Mouse (Mus musculus) v-Abl transformed pro-B cells (cell line): ENCODE results near the gene D130043K22Rik.

Source experiments
- in situ Hi-C, 2 experiments: fragments of 400-800 bp; cut with MboI; formaldehyde crosslinking; loops; one replicate each; pipeline ENCODE4 v1.15.1; 2025; ENCODE audit not compliant: unreplicated experiment in 2 of 2

Gene D130043K22Rik

DNA sequence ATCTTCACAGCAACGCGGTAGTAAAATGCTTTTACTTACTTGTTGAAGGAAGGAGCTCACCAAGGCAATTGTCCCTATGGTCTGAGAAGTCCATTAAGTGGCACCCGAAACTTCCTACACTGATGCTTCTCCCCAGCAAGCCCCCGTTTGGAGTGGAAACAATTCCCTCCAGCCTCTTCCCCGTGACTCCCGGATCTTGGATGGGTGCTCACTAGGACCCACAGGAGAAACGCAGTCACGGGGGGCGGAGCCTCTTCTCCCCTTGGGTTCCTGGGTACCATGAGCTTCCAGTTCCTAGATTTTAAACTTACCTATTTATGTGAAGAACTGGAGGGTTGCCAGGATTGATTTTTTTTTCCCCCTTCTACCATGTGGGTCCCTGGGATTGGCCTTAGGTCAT, 94.5 kb downstream of the D130043K22Rik start:
- in situ Hi-C loops, result loop anchor here in 1 of 2 experiments (25.0 kb wide), 2 partner anchors 627 to 952 kb away; partner anchors contain the start of gene Scgn

DNA sequence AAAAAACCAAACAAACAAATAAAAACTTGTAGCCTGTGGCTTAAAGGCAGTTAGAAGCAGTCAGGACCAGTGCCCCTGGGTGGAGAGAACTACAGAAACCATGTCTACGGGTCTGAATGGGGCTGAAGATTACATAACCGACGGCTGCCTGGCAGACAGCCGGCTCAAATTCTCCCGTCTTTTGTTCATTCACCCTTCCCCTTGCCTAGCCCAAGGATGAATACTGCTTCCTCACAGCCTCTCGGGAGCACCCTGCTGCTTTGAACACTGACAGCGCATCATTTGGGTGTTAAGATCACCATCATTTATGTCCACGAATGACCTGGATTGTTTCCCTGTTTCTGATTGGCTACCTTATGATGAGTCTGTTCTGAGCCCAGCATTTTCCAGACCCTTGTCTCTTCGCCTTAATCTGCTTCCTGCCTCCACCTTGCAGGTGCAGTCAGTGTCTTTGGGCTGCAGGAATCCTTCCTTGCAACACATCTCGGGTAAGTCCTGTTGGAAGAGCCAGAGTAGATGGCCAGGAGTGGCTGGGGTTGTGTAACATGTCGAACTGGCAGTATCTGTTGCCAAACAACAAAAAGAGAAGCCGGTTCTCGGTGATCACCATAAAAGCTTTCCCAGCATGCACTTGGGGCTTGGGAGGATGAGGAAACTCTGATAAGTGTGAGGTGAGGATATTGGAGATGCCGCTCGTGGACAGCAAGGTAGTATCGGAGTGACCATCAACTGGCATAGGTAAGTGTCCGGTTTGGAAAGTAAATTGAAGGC, 97.8 kb downstream of the D130043K22Rik start, which contains the start of gene Gpld1:
Gene Gpld1, plus strand, starts transcription at position 641 of the 771 bp plus-strand sequence.
- in situ Hi-C loops, result loop anchor here in 1 of 2 experiments (25.0 kb wide), 2 partner anchors 630 to 955 kb away; partner anchors contain the start of gene Scgn

DNA sequence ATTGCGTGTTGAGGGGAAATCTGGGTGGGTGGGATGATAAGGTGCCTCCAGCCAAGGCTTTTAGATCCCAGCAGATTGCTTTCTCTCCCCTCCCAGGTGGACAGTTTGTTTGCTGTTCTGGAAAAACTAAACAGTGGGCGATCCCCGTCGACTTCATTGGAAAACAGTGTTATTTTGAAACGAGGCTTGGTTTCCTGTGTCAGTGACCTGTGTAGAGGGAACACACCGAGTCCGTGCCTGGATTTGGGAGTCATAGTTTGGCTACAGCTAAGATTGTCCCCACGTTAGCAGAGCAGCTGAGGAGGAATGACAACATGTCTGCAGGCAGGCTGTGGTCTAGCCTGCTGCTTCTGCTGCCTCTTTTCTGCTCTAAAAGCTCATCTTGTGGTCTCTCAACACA, 98.4 kb downstream of the D130043K22Rik start:
- in situ Hi-C loops, result loop anchor here in 1 of 2 experiments (25.0 kb wide), 2 partner anchors 631 to 956 kb away; partner anchors contain the start of gene Scgn

DNA sequence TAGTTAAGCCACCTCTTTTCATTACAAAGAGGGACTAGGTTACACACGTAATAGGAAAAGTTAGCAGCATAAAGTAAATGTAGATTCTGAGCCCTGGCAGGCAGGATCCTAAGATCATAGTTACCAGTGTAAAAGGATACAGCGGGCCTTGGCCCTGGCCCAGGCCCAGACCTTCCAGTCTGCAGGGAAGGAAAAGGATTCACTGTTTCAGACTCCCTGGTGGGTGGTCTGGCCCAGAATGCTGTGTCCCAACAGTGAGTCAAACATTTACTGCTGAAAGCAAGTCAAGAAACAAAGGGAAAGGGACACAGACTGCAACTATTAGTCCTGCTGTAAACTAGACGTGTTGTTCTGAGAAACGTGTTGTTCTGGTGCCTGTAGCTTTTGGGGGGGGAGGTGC, 100.6 kb downstream of the D130043K22Rik start:
- in situ Hi-C loops, result loop anchor here in 1 of 2 experiments (25.0 kb wide), 2 partner anchors 633 to 958 kb away; partner anchors contain the start of gene Scgn

DNA sequence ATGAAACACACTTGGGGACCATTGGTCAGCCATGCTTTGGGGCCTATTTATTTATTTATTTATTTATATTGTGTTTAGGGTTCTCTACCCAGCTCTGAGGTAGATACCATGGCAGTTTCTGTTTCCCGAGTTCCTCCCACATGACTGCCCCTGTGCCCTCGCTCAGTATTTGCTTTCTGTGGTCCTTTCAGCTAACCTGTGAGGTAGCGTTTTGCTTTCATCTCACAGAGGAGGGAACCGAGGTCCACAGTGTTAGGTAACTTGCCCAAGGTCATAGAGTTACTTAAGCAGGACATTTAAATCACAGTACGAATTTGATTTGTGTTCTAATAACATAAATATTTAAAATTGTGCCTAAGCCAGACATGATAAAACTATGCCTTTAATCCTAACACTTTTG, 102.2 kb downstream of the D130043K22Rik start:
- in situ Hi-C loops, result loop anchor here in 1 of 2 experiments (25.0 kb wide), 2 partner anchors 635 to 960 kb away; partner anchors contain the start of gene Scgn

DNA sequence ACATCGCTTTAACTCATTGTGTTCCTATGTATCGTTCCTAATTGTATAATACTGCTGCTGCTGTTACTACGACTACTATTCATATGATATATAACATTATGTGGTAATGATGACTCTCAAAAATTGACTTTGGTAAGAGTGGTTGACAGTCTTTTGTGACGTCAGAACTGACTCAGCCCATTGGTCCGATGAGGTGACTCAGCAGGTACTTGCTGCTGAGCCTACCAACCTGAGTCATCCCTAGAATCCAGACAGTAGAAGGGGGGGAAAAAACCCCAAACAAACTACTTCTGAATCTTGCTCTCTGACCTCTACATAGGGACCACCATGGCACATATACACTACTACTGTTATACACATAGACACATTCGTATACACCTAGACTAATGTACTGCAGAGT, 103.9 kb downstream of the D130043K22Rik start:
- in situ Hi-C loops, result loop anchor here in 1 of 2 experiments (25.0 kb wide), 2 partner anchors 637 to 962 kb away; partner anchors contain the start of gene Scgn
